Mouse (Mus musculus) spleen, postnatal 36 days (tissue): ENCODE measurements at regions not wholly inside any gene's neighbourhood (a gene's known extent, or its start where the extent isn't known, plus 50 kb on each side); places are given as distances from the start of the nearest gene placed in this dataset.

ENCODE experiments used
- DNase-seq, 2 experiments: peaks; one replicate each; pipeline ENCODE4 v3.0.0; 2022; ENCODE audit warnings: low spot score in 2 of 2, mixed read lengths in 1 of 2

DNA sequence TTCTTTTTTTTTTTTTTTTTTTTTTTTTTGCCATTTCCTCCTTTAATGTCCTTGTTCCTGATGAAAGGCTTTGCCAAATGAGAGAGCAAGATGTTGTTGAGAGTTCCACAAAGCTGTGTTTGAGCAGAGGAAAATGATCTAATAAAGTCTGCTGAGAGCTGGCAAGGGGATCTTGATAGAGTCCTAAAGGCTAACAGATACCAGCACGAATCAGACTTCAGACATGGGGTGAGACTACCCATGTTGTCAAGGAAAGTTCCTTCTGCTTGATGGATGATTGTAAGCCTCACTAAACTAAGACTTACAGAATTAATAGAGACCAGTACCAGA, 665.2 kb upstream of the Fam92a start:
- DNase-seq: no peak

- DNase-seq: no peak
These were observed 664.7 kb upstream of the Fam92a start for GRCm38 (mm10) chr4:12836326-12837096.

DNA sequence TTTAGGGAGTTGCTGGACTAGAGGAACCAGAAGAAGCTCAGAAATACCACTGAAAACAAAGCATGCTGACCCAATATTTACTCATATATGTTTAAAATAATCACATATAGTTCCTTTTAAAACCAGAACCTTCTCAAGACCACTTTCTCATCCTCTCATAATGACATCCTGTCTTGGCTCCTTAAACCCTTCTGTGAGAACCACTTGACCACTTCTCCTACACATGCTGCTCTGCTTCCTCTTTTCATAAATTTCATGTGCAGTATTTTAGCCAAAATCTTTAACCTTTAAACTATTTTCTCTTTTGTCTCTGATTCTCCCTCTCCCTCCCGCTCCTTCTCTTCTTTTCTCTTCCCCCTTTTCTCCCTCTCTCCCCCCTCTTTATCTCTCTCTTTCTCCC, 654.6 kb upstream of the Fam92a start:
- DNase-seq: no peak

- no peak for DNase-seq
These were observed 642.4 kb upstream of the Fam92a start for GRCm38 (mm10) chr4:12814251-12814650.

DNA sequence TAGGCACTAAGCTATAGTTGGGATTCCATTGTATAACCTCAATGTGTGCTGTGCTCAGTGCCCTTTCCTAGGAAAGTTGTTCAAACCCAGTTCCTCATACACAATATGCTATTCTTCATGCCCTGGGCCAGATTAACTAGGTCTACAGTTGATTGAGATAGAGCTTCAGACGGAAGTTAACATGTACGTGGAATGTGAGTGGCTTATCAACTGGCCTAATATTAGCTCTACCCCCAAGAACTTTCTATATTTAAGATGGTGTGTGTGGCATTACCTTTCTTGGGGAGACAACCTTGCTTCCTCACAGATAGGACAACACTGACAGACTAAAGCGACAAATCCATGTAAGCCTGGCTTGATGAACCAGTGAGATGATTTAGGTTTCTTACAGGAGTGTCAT, 629.4 kb upstream of the Fam92a start:
- DNase-seq: no peak

GRCm38 (mm10) chr4:12799564-12799963, 627.7 kb upstream of the Fam92a start:
- DNase-seq: no peak

DNA sequence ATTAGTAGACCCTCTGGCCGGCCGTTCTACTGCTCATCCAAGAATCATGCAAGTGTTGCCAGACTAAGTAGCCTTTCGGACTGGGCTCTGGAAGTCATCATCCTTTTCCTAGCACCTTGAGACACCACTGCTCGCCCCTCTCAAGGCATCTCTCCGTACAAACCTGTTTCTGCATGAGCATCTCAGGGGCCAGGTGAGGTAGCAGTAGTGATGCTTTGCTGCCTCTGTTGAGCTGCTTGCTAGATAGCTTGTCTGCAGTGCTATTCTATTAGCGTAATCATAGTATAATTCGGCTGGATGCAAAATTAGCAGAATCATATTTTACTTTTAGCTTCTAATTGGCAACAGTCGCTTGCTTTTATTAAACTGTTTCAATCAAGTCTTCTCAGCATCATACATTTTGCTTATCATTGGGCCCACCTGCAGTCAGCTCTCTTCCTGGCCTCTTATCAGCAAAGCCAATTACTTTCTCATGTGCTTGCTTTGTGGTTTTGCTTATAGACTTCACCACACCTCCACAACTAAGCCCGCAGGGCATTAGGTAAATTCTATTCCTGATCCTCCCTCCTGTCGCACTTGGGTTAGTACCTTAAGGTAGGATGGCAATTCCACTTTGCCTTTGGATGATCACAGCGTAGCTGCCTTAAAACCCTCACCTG, 621.1 kb upstream of the Fam92a start:
- DNase-seq: no peak

DNA sequence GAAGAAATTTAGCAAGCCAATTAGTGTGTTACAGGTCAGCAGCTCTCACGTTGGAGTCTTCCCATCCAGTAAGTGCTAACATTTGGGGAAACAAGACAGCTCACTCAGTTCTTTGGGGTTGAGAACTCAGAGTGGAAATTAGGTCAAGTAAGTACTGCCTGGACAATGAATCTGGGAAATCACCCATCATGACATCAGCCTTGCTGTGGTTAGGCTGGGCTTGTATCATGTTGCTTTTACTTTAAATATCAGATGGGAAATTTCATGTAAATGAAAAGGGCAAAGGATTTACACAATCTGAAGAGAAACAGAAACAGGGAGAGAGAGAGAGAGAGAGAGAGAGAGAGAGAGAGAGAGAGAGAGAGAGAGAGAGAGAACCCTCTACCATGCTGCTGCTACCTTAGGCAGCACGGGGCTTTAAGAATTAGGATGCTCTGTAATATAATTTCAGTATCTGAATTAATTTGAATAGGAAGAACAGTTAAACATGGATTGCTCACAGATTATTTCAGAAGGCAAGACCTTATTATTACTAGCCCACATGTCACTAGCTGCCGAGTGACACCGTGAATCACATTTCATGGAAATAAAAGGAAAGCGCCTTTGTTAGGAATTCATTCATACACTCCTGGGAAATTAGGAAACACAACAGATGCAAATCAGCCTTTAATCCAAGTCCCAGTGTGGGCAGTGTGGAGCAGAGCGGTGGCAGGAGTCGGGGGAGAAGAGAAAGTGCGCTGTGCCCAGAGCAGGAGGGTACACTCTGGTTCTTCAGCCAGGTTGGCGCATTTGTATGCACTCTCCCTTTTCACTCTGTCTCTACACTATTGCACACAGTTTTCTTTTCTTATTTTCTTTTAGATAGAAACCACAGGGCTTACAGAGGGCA, 620.2 kb upstream of the Fam92a start:
- DNase-seq: no peak

DNA sequence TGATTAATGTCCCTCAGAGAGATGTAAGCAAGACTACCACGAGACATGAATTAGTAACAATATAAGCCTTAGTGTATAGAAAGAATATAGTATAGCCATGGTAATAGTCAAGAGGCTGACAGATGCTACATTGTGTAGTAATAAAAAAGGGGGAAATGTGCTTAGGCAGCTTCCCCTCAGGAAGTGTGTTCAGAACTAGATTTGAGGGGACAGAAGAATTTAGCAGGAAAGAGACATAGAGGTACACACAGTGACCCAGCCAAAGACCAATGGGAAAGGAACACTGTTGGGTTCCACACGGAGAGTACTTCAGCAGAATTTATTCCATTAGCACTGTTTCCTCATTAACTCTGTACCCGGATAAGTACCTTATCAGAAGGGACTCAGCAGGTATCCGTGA, 614.0 kb upstream of the Fam92a start:
- DNase-seq: no peak

DNA sequence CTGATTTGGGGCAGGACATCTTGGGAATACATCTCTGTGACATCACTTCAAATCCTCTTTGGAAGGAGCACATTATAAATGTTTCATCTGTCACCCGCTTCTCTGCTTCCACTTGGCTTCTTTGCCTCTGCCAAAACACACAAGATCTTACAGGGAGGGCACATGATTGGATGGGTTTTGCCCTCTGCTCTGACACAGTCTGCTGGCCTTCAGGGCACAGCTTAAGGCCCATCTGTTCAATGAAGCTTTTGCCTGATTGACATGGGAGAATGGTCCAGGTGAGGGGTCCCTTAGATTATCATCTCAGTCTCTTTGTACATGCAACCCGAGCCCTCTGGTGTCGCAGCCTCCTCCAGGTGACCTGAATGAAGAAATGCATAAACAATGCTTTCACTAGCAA, 612.7 kb upstream of the Fam92a start:
- DNase-seq: no peak

DNA sequence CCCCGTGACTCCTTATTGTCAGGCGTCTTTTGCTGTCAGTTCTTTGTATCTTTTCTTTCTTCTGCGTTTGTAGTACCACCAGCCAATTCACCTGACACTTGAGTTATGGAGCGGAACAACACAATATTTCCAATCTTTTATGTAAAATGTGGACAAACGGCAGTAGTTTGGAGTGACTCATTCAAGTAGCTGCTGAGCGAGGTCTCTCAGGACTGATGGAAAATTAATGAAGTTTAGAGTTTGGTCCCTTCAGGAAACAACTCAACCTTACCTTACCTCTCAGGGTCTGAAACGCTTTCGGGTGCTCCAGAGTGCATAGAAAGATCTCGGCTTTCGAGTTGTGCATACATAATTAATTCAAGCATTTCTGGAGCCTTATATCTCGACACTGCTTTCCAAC, 612.3 kb upstream of the Fam92a start:
- DNase-seq: no peak

DNA sequence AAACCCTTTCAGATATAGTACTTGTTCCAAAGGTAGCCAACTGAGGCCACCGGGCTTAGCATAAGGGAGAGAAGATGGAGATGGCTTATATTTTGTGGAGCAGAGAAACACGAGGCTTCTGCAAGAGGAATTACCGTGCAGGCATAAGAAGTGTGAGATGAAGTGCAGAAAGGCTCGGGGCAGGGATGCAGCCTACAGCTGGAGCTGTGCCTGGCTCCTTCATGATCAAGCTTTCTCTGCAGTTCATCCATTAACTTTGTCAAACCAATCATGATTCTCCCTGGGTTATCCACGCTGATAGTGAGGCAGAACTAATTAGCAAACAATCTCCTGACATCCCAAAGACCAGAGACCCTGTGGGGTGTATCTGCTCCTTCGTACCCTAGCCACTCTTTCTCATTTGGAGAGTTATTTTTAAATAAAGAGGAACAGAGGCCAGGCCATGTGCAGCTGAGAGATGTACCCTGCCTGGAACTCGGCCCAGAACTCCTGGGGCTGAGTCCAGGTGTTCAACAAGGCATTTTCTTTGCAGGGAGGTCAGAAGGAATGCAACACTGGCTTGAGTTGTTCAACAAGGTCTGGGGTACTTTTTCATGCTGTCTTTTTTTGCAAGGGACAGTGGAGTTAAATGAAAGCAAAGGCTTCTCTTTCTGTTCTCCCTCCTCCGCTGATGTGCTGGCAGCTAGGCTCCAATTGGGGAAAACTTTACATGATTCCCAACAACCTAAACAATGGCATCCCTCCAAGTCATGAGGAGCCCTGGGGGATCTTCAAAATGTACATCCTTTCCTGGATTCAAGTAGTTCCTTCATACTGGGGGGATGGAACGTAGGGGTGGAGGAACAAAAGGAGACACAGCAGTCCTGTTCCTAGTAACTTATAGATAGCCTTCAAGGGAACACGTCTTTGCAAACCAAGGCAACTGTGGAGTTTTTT, 610.4 kb upstream of the Fam92a start:
- DNase-seq: no peak

DNA sequence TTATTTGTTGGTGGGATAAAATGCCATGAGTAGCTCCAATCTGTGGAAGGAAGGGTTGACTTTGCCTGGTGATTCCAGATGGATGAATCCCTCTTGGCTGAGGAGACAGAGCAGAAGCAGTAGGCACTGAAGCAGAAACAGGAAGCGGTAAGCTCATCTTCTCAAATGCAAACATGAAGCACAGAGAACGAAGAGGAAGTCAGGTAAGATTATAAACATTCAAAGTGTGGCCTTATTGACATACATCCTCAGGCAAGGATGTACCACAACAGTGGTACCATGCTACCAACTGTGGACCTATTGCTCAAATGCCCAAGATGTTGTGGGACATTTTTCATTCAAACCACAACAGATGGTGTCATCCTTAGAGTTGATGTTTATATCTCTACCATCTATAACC, 608.4 kb upstream of the Fam92a start:
- no peak for DNase-seq

DNA sequence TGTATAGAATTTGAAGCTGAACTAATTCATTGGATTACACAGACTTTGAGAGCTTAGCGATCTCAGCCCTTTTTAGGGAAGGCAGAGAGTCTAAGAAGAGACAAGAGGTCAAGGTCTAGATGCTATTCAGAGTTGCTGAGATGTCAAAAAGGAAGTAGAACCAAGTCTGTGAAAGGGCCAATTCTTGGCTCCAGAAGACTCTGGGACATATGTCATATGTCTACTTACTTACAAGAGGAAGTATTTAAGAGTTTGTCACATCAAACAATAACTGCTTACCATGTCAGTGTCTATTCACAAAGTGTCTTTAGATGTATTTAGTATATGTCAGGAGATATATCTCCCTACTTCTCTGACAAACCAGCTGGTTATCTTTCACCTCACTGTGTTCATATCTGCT, 607.4 kb upstream of the Fam92a start:
- no peak for DNase-seq

GRCm38 (mm10) chr4:12778163-12778562, 606.3 kb upstream of the Fam92a start:
- no peak for DNase-seq

GRCm38 (mm10) chr4:12776217-12776578, 604.4 kb upstream of the Fam92a start:
- DNase-seq: no peak

GRCm38 (mm10) chr4:12775524-12776216, 603.9 kb upstream of the Fam92a start:
- DNase-seq: no peak

DNA sequence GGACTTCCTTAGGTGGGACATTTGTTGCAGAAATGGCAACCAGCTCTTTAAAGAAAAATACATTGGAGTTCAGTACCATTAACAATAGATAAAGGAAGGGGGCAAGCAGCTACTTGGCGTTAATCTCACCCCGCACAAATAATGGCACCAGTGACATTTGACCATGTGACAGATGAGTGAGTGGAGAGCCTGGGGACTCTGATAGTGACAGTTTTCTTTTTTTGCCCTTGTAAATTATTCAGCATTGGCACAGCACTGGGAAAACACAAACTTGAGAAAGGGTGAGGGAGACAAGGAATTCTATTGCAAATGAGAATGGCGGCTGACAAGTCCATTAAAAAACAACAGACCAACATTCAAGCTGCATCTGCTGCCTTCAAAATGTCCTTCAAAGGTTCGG, 603.3 kb upstream of the Fam92a start:
- no peak for DNase-seq

- no peak for DNase-seq
These were observed 602.9 kb upstream of the Fam92a start for GRCm38 (mm10) chr4:12774671-12775070.

- no peak for DNase-seq
These were observed 601.4 kb upstream of the Fam92a start for GRCm38 (mm10) chr4:12773201-12773600.

DNA sequence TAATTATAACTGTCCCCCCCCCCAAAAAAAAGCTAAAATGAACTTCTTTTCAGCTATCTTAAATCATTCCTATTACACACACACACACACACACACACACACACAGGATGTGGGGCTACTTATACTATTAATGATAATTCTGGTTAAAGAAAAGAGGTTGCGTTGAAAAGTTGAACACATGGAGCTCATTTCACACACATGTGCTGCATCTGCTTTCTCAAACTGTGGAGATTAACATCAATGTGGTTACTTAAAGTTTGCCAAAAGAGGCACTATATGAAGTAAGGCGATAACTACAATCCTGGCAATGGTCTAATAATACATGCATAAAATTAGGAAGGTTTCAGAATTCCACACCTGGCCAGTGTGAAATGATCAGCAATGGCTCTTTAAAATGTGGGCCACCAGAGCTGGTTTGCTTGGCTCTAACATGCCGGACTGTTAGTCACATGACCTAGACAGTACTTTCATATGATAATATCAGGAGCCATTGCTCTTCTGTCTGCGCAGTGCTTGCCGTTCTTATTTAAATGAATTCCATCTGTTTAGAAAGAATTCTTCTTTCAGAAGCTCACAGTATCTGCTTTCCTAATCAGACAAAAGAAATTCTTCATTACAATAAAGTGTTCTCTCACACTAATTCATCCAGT, 598.4 kb upstream of the Fam92a start:
- DNase-seq: no peak
